Mouse (Mus musculus): ENCODE measurements around the gene E430018J23Rik. TPM values are rescaled to one million over a fixed set of nuclear protein-coding genes. Genes with fewer than 3 reads are reported as not detected.
"Not testable (repeated sequence)": the region's sequence is repeated elsewhere in the genome, so short reads cannot be mapped to it uniquely, and the experiment has no call there.

Gene E430018J23Rik
- polyA plus RNA-seq, 1 experiment from 2014 or later = 9.2 TPM

- H3K36me3 ChIP-seq = no peaks in the 10 kb centered on the region
- no peak overlapping the region for H3K4me2 ChIP-seq (replicated peaks)
- H3K4me1 ChIP-seq = no peaks in the 10 kb centered on the region
- WGBS = 67% methylated on average over 3 of the region's 3 CpGs
- no peak overlapping the region for H3K9ac ChIP-seq
- ATAC-seq (ENCODE audit: insufficient number of reproducible peaks, low FRiP score, low TSS enrichment, low read depth) = no peak
- H3K4me3 ChIP-seq (replicated peaks) = no peak overlapping the region
- H3K9me3 ChIP-seq (replicated peaks) = no peaks in the 10 kb centered on the region
- peaks cover 6% of the 10 kb centered on the region for H3K27me3 ChIP-seq
- H3K27ac ChIP-seq (replicated peaks) = no peak overlapping the region
Observed at GRCm38 (mm10) chr7:127355796-127356195, 37.6 kb downstream of the E430018J23Rik start.

- no peak overlapping the region for H3K4me2 ChIP-seq (replicated peaks)
- H3K27ac ChIP-seq (replicated peaks) = no peak overlapping the region
- peaks cover 7% of the 10 kb centered on the region for H3K4me1 ChIP-seq
- H3K9me3 ChIP-seq (replicated peaks) = no peaks in the 10 kb centered on the region
- no peak overlapping the region for H3K9ac ChIP-seq
- H3K36me3 ChIP-seq = no peaks in the 10 kb centered on the region
- WGBS = 75% methylated on average over 5 of the region's 5 CpGs
- H3K27me3 ChIP-seq = no peaks in the 10 kb centered on the region; the same call in 1 of the 2 replicates
- no peak overlapping the region for H3K4me3 ChIP-seq (replicated peaks)
- ATAC-seq (ENCODE audit: insufficient number of reproducible peaks, low FRiP score, low TSS enrichment, low read depth) = no peak
Observed at GRCm38 (mm10) chr7:127351230-127352004, 42.0 kb downstream of the E430018J23Rik start.

GRCm38 (mm10) chr7:127346676-127347075 is 46.8 kb downstream of the E430018J23Rik start:
- Histone ChIP-seq H3K27ac (replicated peaks) (no peak overlapping the region), H3K27me3 (no peaks in the 10 kb centered on the region), H3K36me3 (peaks cover 13% of the 10 kb centered on the region), H3K9ac (no peak overlapping the region), H3K4me2 (replicated peaks) (peak overlapping the region; percentile 75), H3K9me3 (replicated peaks) (no peaks in the 10 kb centered on the region), H3K4me3 (replicated peaks) (peak overlapping the region; percentile 88), H3K4me1 (peaks cover 23% of the 10 kb centered on the region)
- WGBS = 20% methylated on average over 8 of the region's 8 CpGs
- ATAC-seq (ENCODE audit: insufficient number of reproducible peaks, low FRiP score, low TSS enrichment, low read depth) = no peak

- H3K4me1 ChIP-seq = peaks cover 23% of the 10 kb centered on the region
- H3K9ac ChIP-seq = peak within 1 kb of the TSS; percentile 87
- H3K4me3 ChIP-seq (replicated peaks) = peak within 1 kb of the TSS; percentile 88
- no peaks in the 10 kb centered on the region for H3K27me3 ChIP-seq
- ATAC-seq (ENCODE audit: insufficient number of reproducible peaks, low FRiP score, low TSS enrichment, low read depth) = peak; percentile 93
- under 1% methylated on average over 74 of the region's 76 CpGs for WGBS
- peak within 1 kb of the TSS; percentile 95 for H3K27ac ChIP-seq (replicated peaks)
- peaks cover 18% of the 10 kb centered on the region for H3K36me3 ChIP-seq
- peak within 1 kb of the TSS; percentile 75 for H3K4me2 ChIP-seq (replicated peaks)
- no peaks in the 10 kb centered on the region for H3K9me3 ChIP-seq (replicated peaks)
Observed at GRCm38 (mm10) chr7:127345512-127346325, 47.7 kb downstream of the E430018J23Rik start, which contains the start of gene Zfp768. Zfp768 (minus strand) TSS chr7:127345589.

- no peaks in the 10 kb centered on the region for H3K9me3 ChIP-seq (replicated peaks)
- WGBS = under 1% methylated on average over 41 of the region's 42 CpGs
- H3K9ac ChIP-seq = peak overlapping the region; percentile 87
- peaks cover 18% of the 10 kb centered on the region for H3K36me3 ChIP-seq
- peak overlapping the region; percentile 75 for H3K4me2 ChIP-seq (replicated peaks)
- peaks cover 23% of the 10 kb centered on the region for H3K4me1 ChIP-seq
- H3K27me3 ChIP-seq = no peaks in the 10 kb centered on the region
- peak overlapping the region; percentile 88 for H3K4me3 ChIP-seq (replicated peaks)
- H3K27ac ChIP-seq (replicated peaks) = peak overlapping the region; percentile 95
- peak; percentile 58; the same call in 1 of the 2 replicates for ATAC-seq (ENCODE audit: insufficient number of reproducible peaks, low FRiP score, low TSS enrichment, low read depth)
Observed at GRCm38 (mm10) chr7:127345092-127345491, 48.3 kb downstream of the E430018J23Rik start.

GRCm38 (mm10) chr7:127344371-127344770 is 49.1 kb downstream of the E430018J23Rik start:
- H3K27ac ChIP-seq (replicated peaks) = no peak overlapping the region
- H3K4me2 ChIP-seq (replicated peaks) = peak overlapping the region; percentile 75
- peak overlapping the region; percentile 87 for H3K9ac ChIP-seq
- H3K36me3 ChIP-seq = peaks cover 18% of the 10 kb centered on the region
- peaks cover 23% of the 10 kb centered on the region for H3K4me1 ChIP-seq
- 89% methylated on average over 8 of the region's 8 CpGs for WGBS
- no peak for ATAC-seq (ENCODE audit: insufficient number of reproducible peaks, low FRiP score, low TSS enrichment, low read depth)
- no peaks in the 10 kb centered on the region for H3K9me3 ChIP-seq (replicated peaks)
- peak overlapping the region; percentile 88 for H3K4me3 ChIP-seq (replicated peaks)
- H3K27me3 ChIP-seq = no peaks in the 10 kb centered on the region

- H3K27me3 ChIP-seq = no peaks in the 10 kb centered on the region
- peaks cover 23% of the 10 kb centered on the region for H3K4me1 ChIP-seq
- H3K4me3 ChIP-seq (replicated peaks) = 0 out of 2 replicates have a peak overlapping the region, but pooled peaks have one; percentile 88
- no peak overlapping the region for H3K4me2 ChIP-seq (replicated peaks)
- H3K27ac ChIP-seq (replicated peaks) = no peak overlapping the region
- H3K36me3 ChIP-seq = peaks cover 18% of the 10 kb centered on the region
- ATAC-seq (ENCODE audit: insufficient number of reproducible peaks, low FRiP score, low TSS enrichment, low read depth) = no peak
- 94% methylated on average over 38 of the region's 38 CpGs for WGBS
- no peak overlapping the region for H3K9ac ChIP-seq
- H3K9me3 ChIP-seq (replicated peaks) = no peaks in the 10 kb centered on the region
Observed at GRCm38 (mm10) chr7:127343351-127344019, 49.9 kb downstream of the E430018J23Rik start.

GRCm38 (mm10) chr7:127342888-127343287 is 50.5 kb downstream of the E430018J23Rik start:
- H3K4me3 ChIP-seq (replicated peaks) = no peak overlapping the region
- H3K27me3 ChIP-seq = no peaks in the 10 kb centered on the region
- H3K36me3 ChIP-seq = peaks cover 18% of the 10 kb centered on the region
- no peaks in the 10 kb centered on the region for H3K9me3 ChIP-seq (replicated peaks)
- no peak overlapping the region for H3K4me2 ChIP-seq (replicated peaks)
- 95% methylated on average over 7 of the region's 7 CpGs for WGBS
- no peak overlapping the region for H3K9ac ChIP-seq
- no peak overlapping the region for H3K27ac ChIP-seq (replicated peaks)
- ATAC-seq (ENCODE audit: insufficient number of reproducible peaks, low FRiP score, low TSS enrichment, low read depth) = no peak
- peaks cover 23% of the 10 kb centered on the region for H3K4me1 ChIP-seq

- Histone ChIP-seq H3K4me2 (replicated peaks) (no peak overlapping the region), H3K9me3 (replicated peaks) (no peaks in the 10 kb centered on the region), H3K27ac (replicated peaks) (no peak overlapping the region), H3K36me3 (peaks cover 18% of the 10 kb centered on the region), H3K27me3 (no peaks in the 10 kb centered on the region), H3K4me1 (peaks cover 23% of the 10 kb centered on the region), H3K4me3 (replicated peaks) (no peak overlapping the region), H3K9ac (no peak overlapping the region)
- no peak for ATAC-seq (ENCODE audit: insufficient number of reproducible peaks, low FRiP score, low TSS enrichment, low read depth)
- WGBS = 71% methylated on average over 4 of the region's 4 CpGs
Observed at GRCm38 (mm10) chr7:127342332-127342731, 51.1 kb downstream of the E430018J23Rik start.

- not testable (repeated sequence) for ATAC-seq (ENCODE audit: insufficient number of reproducible peaks, low FRiP score, low TSS enrichment, low read depth); H3K4me2 ChIP-seq (replicated peaks); H3K27me3 ChIP-seq
Observed at GRCm38 (mm10) chr7:127341861-127342260, 51.6 kb downstream of the E430018J23Rik start.

GRCm38 (mm10) chr7:127341356-127341755 is 52.1 kb downstream of the E430018J23Rik start:
- ATAC-seq (ENCODE audit: insufficient number of reproducible peaks, low FRiP score, low TSS enrichment, low read depth) = no peak
- H3K27me3 ChIP-seq = no peaks in the 10 kb centered on the region
- peaks cover 18% of the 10 kb centered on the region for H3K36me3 ChIP-seq
- WGBS = 89% methylated on average over 8 of the region's 8 CpGs
- H3K9me3 ChIP-seq (replicated peaks) = no peaks in the 10 kb centered on the region
- H3K9ac ChIP-seq = no peak overlapping the region
- H3K4me2 ChIP-seq (replicated peaks) = no peak overlapping the region
- peaks cover 15% of the 10 kb centered on the region for H3K4me1 ChIP-seq
- no peak overlapping the region for H3K4me3 ChIP-seq (replicated peaks)
- H3K27ac ChIP-seq (replicated peaks) = no peak overlapping the region

More at GRCm38 (mm10) chr7:127341861-127342260, 51.6 kb downstream of the E430018J23Rik start:
- WGBS = 94% methylated on average over 6 of the region's 6 CpGs
- not testable (repeated sequence) for H3K4me3 ChIP-seq (replicated peaks); H3K9ac ChIP-seq; H3K27ac ChIP-seq (replicated peaks); H3K9me3 ChIP-seq (replicated peaks)
- peaks cover 18% of the 10 kb centered on the region for H3K36me3 ChIP-seq
- peaks cover 19% of the 10 kb centered on the region for H3K4me1 ChIP-seq
